20 mouse cellular contexts compared by ENCODE assay signal in the genomic region with DNA sequence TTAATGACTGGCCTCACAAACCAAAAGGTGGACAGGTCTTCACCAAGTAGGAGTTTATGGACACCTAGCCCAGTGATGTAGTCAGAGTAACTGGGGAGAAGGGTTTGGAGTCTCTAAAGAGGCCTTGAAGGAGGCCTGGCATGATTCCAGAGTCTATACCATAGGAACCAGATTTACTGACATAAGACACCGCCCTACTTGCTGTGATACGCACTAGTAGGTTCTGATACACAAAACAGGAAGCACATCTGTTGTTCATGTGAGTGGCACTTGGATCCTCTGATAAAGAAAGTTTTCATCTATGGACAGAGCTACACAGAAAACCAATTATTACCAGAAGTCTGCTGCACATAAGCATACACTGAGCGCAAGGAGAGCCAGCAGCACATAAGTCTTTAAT. TPM values are rescaled to one million over a fixed set of nuclear protein-coding genes. Genes with fewer than 3 reads are reported as not detected.
DNase-seq lines count a peak whose midpoint lies in the region; ATAC-seq and TF ChIP-seq lines count a peak whose summit lies in the region.
"Had no signal": no experiment of that assay in that cellular context is flagged by ENCODE, and none has a peak within 500 bp of the region (broad histone marks: within the 10 kb centered on the region; RNA-seq: fewer than 3 reads in every experiment).

No protein-coding gene starts in this region.

- peak overlapping the region; percentile 39; the same call in 1 of the 2 replicates for H3K27ac ChIP-seq in liver, postnatal 0 days (ENCODE audit: low read depth)
- H3K27ac ChIP-seq in liver, embryonic 11.5 days (ENCODE audit: low read depth, low read length): no peak overlapping the region
- no peak overlapping the region for H3K27ac ChIP-seq in neural tube, embryonic 15.5 days (replicated peaks)
- H3K27ac ChIP-seq: forebrain, embryonic 15.5 days; heart, adult 2 months; heart, embryonic 15.5 days; hindbrain, embryonic 13.5 days; hindbrain, postnatal 0 days had no signal

- H3K4me2 ChIP-seq in liver, postnatal 0 days (ENCODE audit: low read depth, low read length): no peak overlapping the region
- no peak overlapping the region for H3K4me2 ChIP-seq in liver, embryonic 11.5 days
- H3K4me2 ChIP-seq in neural tube, embryonic 15.5 days: no peak overlapping the region
- H3K4me2 ChIP-seq: forebrain, embryonic 15.5 days; heart, embryonic 11.5 days; heart, embryonic 15.5 days; hindbrain, embryonic 13.5 days had no signal

- WGBS in liver, postnatal 0 days (ENCODE audit: insufficient replicate concordance): 56% methylated on average over 3 of the region's 3 CpGs
- 85% methylated on average over 3 of the region's 3 CpGs for WGBS in liver, embryonic 11.5 days
- 93% methylated on average over 3 of the region's 3 CpGs for WGBS in neural tube, embryonic 15.5 days

- TF ChIP-seq CTCF in liver, postnatal 0 days (IDR thresholded peaks at IDR 0.05; ENCODE audit: low read depth): no peak

- no peak for TF ChIP-seq EP300 in liver, postnatal 0 days (IDR thresholded peaks at IDR 0.05; ENCODE audit: low read depth)

- no peak for DNase-seq in liver, postnatal 0 days
- DNase-seq in liver, embryonic 11.5 days (ENCODE audit: low spot score): no peak
- DNase-seq in spleen, postnatal 36 days (ENCODE audit: low spot score in 2 of 2): peak; percentile 19 to 40
- no peak for DNase-seq in spleen, adult 12 weeks (ENCODE audit: low spot score)
- peak; percentile 20 for DNase-seq in MEL-GATA-1-ER (ENCODE audit: extremely low read depth, low read depth)
- DNase-seq in urinary bladder, adult 2 months (ENCODE audit: low spot score): no peak
- DNase-seq: adrenal gland, adult 8-10 months; adrenal gland, postnatal 36 days; cerebellum, adult 2 months; cerebellum, postnatal 10 days; gastrocnemius, postnatal 14 days; heart, adult 2 months; heart, postnatal 14 days had no signal

- H3K27me3 ChIP-seq in liver, postnatal 0 days (ENCODE audit: insufficient read depth, low read length): no peaks in the 10 kb centered on the region
- no peaks in the 10 kb centered on the region for H3K27me3 ChIP-seq in liver, embryonic 11.5 days (replicated peaks; ENCODE audit: control insufficient read depth, insufficient read depth, low read length)
- no peaks in the 10 kb centered on the region for H3K27me3 ChIP-seq in neural tube, embryonic 15.5 days (replicated peaks)
- H3K27me3 ChIP-seq: CH12.LX; forebrain, embryonic 15.5 days; heart, embryonic 15.5 days; hindbrain, embryonic 13.5 days had no signal

- no peaks in the 10 kb centered on the region for H3K36me3 ChIP-seq in liver, postnatal 0 days (replicated peaks; ENCODE audit: insufficient read depth, low read length)
- H3K36me3 ChIP-seq in liver, embryonic 11.5 days (ENCODE audit: control insufficient read depth, insufficient read depth, low read length): no peaks in the 10 kb centered on the region
- H3K36me3 ChIP-seq in neural tube, embryonic 15.5 days: no peaks in the 10 kb centered on the region
- H3K36me3 ChIP-seq: forebrain, embryonic 15.5 days; heart, embryonic 15.5 days; hindbrain, embryonic 13.5 days had no signal

- H3K4me3 ChIP-seq in liver, postnatal 0 days (ENCODE audit: low read depth, low read length): no peak overlapping the region
- no peak overlapping the region for H3K4me3 ChIP-seq in liver, embryonic 11.5 days (ENCODE audit: low read depth, low read length)
- no peak overlapping the region for H3K4me3 ChIP-seq in neural tube, embryonic 15.5 days (replicated peaks)
- H3K4me3 ChIP-seq: forebrain, embryonic 15.5 days; heart, adult 2 months; heart, embryonic 15.5 days; hindbrain, embryonic 13.5 days had no signal

- no peak overlapping the region for H3K9ac ChIP-seq in liver, postnatal 0 days (replicated peaks)
- H3K9ac ChIP-seq in liver, embryonic 11.5 days (ENCODE audit: low read depth, low read length): no peak overlapping the region
- H3K9ac ChIP-seq in neural tube, embryonic 15.5 days (replicated peaks): no peak overlapping the region
- H3K9ac ChIP-seq: forebrain, embryonic 15.5 days; heart, embryonic 15.5 days; hindbrain, embryonic 13.5 days had no signal

- no peaks in the 10 kb centered on the region for H3K9me3 ChIP-seq in liver, postnatal 0 days (ENCODE audit: low read length)
- H3K9me3 ChIP-seq in liver, embryonic 11.5 days (ENCODE audit: control insufficient read depth, low read length): no peaks in the 10 kb centered on the region
- H3K9me3 ChIP-seq in neural tube, embryonic 15.5 days (replicated peaks): no peaks in the 10 kb centered on the region
- H3K9me3 ChIP-seq: forebrain, embryonic 15.5 days; heart, embryonic 15.5 days; hindbrain, embryonic 13.5 days had no signal

- no peak for ATAC-seq in liver, postnatal 0 days
- no peak for ATAC-seq in liver, embryonic 11.5 days (replicated peaks; ENCODE audit: low FRiP score)
- ATAC-seq in neural tube, embryonic 15.5 days (ENCODE audit: low FRiP score): no peak
- ATAC-seq: forebrain, embryonic 15.5 days; hindbrain, postnatal 0 days had no signal

- H3K4me1 ChIP-seq in liver, postnatal 0 days (ENCODE audit: insufficient read depth): no peaks in the 10 kb centered on the region
- no peaks in the 10 kb centered on the region for H3K4me1 ChIP-seq in liver, embryonic 11.5 days (replicated peaks; ENCODE audit: control insufficient read depth, insufficient read depth, low read length)
- H3K4me1 ChIP-seq in neural tube, embryonic 15.5 days: no peaks in the 10 kb centered on the region
- H3K4me1 ChIP-seq: forebrain, embryonic 15.5 days; heart, embryonic 15.5 days; hindbrain, embryonic 13.5 days had no signal

RNA-seq across cellular contexts. Expression of a gene that starts 14.4 kb away (rescaled TPM):
- polyA plus RNA-seq in liver, postnatal 0 days (2015; fragmentation: Nextera tagmentation; extraction: Ambion mirVana): 11.2 and 13.0 TPM in 2 replicates
- polyA plus RNA-seq in liver, embryonic 11.5 days (2014; fragmentation: Nextera tagmentation; extraction: Ambion mirVana): 28.2 and 29.5 TPM in 2 replicates
- 22.4 and 24.8 TPM in 2 replicates for polyA plus RNA-seq in urinary bladder, adult 2 months (2012; rRNA removed)
- polyA plus RNA-seq in neural tube, embryonic 15.5 days (2015; fragmentation: Nextera tagmentation; extraction: Ambion mirVana): 23.9 and 27.4 TPM in 2 replicates

Comparison
In these comparisons a context has a peak if more than half of its experiments do, and no peak if none do; other contexts are left out.
1. DNase-seq: peak in spleen, postnatal 36 days (2 of 2) and MEL-GATA-1-ER (single experiment); none in liver, postnatal 0 days (single experiment), liver, embryonic 11.5 days (single experiment), spleen, adult 12 weeks (single experiment) and urinary bladder, adult 2 months (single experiment).